Mouse (Mus musculus): ENCODE data around the gene Ppp1r3g. TPM values are rescaled to one million over a fixed set of nuclear protein-coding genes. Genes with fewer than 3 reads are reported as not detected.

Gene Ppp1r3g
- not detected in 2 replicates for polyA plus RNA-seq (2012; ENCODE audit: insufficient read depth, insufficient read length, missing spikeins)

DNA sequence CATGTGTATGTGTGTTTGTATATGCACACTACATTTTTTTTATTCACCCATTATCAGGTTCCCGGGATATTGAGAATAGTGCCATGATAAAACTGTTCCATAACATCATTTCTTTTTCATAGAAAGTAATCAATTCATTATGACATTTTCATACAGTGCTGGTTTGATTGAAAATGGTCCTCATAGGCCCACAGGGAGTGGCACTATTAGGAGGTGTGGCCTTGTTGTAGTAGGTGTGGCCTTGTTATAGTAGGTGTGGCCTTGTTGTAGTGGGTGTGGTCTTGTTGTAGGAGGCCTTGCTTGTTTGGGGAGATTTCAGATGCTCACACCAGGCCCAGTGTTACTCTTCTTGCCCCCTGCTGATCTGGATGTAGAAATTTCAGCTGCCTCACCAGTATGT, at the start of gene Ppp1r3g:
Gene Ppp1r3g (plus strand): TSS at position 301 of the 400 bp plus-strand sequence.
- Histone ChIP-seq H3K27ac (ENCODE audit: insufficient read depth, low read depth, low read length) (no peak within 1 kb of the TSS), H3K4me1 (ENCODE audit: control insufficient read depth, insufficient read depth, low read length) (no peaks in the 10 kb centered on the region), H3K4me3 (ENCODE audit: insufficient read depth, low read length) (no peak within 1 kb of the TSS)
- no peak for TF ChIP-seq POLR2A (IDR thresholded peaks at IDR 0.05; ENCODE audit: borderline replicate concordance, low read depth, low read length)

DNA sequence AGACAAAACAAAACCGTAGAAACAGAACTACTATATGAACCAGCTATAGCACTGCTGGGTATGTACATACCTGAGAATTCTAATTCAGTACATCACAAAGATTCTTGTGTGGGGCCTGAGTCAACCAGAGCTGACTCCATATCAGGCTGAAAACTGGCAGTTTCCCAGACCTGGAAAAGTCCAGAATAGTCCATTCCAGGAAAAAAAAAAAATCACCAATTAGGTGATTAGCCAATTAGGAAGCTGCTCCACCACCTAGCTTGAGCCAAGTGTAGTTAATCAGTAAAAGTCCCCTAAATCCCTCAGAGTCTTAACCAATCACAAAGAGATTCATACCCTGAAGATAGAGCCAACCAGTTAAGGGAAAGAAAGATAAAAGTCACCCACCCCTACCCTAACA, 47.2 kb upstream of the Ppp1r3g start:
- TF ChIP-seq CTCF (IDR thresholded peaks at IDR 0.05; ENCODE audit: low read depth, low read length) (no peak), POLR2A (IDR thresholded peaks at IDR 0.05; ENCODE audit: borderline replicate concordance, low read depth, low read length) (no peak)
- Histone ChIP-seq H3K27ac (ENCODE audit: insufficient read depth, low read depth, low read length) (no peak overlapping the region), H3K4me1 (ENCODE audit: control insufficient read depth, insufficient read depth, low read length) (peaks cover 3% of the 10 kb centered on the region; the same call in 1 of the 2 replicates), H3K4me3 (ENCODE audit: insufficient read depth, low read length) (no peak overlapping the region)

DNA sequence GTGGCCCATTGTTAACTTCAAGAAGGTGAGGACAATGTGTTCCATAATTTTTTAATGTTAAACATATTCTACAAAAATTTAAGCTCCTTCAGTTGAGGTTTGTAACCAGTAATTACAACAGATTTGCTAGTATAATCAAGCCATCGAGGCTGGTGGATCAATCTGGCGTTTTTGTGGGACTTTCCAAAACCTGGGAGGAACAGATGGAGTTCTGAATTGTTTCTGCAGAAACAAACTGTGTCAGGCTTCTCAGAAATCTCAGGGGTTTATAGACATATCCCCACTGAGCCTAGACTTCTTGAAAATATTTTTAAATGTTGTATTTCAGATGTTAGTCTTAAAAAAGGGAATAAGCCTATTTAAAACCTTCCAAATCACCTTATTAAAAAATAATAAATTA, 20.6 kb upstream of the Ppp1r3g start:
- H3K4me3 ChIP-seq (ENCODE audit: insufficient read depth, low read length), result no peak overlapping the region
- TF ChIP-seq CTCF (IDR thresholded peaks at IDR 0.05; ENCODE audit: low read depth, low read length) (no peak), POLR2A (IDR thresholded peaks at IDR 0.05; ENCODE audit: borderline replicate concordance, low read depth, low read length) (no peak)
- no peak overlapping the region for H3K27ac ChIP-seq (ENCODE audit: insufficient read depth, low read depth, low read length)
- H3K4me1 ChIP-seq (ENCODE audit: control insufficient read depth, insufficient read depth, low read length), result peaks cover 7% of the 10 kb centered on the region

DNA sequence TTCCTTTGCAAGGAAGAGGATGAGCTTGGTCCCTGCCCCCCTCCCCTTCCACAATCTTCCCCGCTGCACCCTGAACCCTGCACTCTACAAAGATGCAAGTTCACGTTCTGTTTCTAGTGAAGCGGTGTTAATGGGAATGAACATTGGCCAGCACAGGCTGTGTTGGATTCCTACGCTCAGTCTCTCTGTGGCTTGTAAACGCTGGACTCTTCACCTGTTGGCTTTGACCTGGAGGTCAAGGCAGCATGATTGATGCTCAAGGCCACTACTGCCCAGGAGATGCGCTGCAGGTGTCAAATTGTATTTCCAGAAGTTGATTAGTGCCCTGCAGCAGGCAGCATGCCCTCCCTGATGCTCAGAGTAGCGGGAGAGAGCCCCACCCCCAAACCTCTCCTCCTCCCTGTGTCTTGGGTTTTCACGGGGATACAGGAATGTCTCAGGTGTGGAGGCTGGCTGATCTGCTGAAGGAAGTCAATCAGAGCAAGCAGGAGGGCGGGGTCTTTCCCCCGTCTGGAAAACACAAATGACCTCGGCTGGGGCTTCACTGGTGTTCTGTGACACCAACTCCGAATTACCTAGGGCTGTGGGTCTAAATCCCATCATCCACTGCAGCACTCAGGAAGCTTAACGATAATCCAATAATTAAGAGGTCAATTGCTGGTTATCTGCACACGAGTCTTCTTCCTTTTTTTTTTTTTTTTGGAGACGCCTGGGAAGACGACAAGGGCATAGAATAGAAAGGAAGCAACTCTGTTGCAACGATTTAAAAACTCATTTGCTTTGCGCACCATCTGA, 18.6 kb upstream of the Ppp1r3g start:
- Histone ChIP-seq H3K4me3 (ENCODE audit: insufficient read depth, low read length) (no peak overlapping the region), H3K27ac (ENCODE audit: insufficient read depth, low read depth, low read length) (no peak overlapping the region), H3K4me1 (ENCODE audit: control insufficient read depth, insufficient read depth, low read length) (peaks cover 7% of the 10 kb centered on the region)
- TF ChIP-seq CTCF (IDR thresholded peaks at IDR 0.05; ENCODE audit: low read depth, low read length) (no peak), POLR2A (IDR thresholded peaks at IDR 0.05; ENCODE audit: borderline replicate concordance, low read depth, low read length) (no peak)

DNA sequence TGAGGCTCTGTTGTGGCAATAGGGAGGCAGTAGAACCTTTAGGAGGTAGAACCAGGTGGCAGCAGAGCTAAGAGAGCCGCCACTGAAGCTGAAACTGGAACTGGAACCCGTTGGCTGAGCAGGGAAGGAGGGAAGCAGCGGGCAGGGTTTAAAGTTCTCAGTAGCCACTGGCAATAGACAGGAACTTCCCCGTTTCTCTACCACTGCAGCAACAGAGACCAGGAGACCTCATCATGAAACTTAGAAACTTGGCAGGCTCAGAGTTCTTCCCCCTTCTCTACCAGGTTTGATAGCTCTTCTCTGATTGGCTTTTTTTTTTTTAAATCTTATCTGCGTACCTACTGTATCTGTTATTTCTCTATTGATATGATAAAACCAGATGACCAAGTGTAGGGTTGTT, 17.7 kb upstream of the Ppp1r3g start:
- H3K4me1 ChIP-seq (ENCODE audit: control insufficient read depth, insufficient read depth, low read length), result peaks cover 7% of the 10 kb centered on the region
- no peak for TF ChIP-seq POLR2A (IDR thresholded peaks at IDR 0.05; ENCODE audit: borderline replicate concordance, low read depth, low read length)
- no peak for TF ChIP-seq CTCF (IDR thresholded peaks at IDR 0.05; ENCODE audit: low read depth, low read length)
- H3K4me3 ChIP-seq (ENCODE audit: insufficient read depth, low read length), result peak overlapping the region; percentile 24; the same call in 1 of the 2 replicates
- H3K27ac ChIP-seq (ENCODE audit: insufficient read depth, low read depth, low read length), result no peak overlapping the region

DNA sequence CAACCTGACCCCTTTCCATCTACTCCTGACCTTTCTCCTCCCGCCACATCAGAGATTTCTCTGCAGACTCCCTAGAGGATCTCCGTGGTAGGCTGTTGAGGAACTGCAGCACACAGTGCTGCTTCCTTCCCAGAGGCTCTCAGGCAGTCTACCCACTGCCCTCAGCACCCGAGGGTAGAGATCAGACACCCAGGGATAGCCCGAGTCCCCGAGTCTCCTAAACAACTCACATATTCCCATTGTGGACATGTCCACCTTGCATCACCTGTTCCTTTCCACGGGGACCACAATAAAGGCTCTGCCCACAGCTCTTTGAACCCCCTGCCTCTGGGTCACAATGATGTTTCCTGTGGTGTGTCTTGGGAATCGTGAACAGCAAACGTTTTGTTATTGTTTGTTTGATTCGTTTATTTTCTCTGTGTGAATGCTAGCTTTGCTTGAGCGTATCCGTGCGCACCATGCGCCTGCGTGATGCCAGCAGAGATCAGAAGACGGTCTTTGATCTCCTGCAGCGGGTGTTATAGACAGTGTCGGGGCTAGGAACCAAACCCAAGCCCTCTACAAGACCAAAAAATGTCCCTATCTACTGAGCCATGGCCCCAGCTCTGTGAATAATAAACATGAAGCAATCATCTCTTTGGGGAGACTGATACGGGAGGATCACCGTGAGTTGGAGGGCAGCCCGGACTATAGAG, 11.8 kb upstream of the Ppp1r3g start:
- no peak overlapping the region for H3K27ac ChIP-seq (ENCODE audit: insufficient read depth, low read depth, low read length)
- peaks cover 11% of the 10 kb centered on the region for H3K4me1 ChIP-seq (ENCODE audit: control insufficient read depth, insufficient read depth, low read length)
- no peak overlapping the region for H3K4me3 ChIP-seq (ENCODE audit: insufficient read depth, low read length)
- TF ChIP-seq POLR2A (IDR thresholded peaks at IDR 0.05; ENCODE audit: borderline replicate concordance, low read depth, low read length) (no peak), CTCF (IDR thresholded peaks at IDR 0.05; ENCODE audit: low read depth, low read length) (no peak)

DNA sequence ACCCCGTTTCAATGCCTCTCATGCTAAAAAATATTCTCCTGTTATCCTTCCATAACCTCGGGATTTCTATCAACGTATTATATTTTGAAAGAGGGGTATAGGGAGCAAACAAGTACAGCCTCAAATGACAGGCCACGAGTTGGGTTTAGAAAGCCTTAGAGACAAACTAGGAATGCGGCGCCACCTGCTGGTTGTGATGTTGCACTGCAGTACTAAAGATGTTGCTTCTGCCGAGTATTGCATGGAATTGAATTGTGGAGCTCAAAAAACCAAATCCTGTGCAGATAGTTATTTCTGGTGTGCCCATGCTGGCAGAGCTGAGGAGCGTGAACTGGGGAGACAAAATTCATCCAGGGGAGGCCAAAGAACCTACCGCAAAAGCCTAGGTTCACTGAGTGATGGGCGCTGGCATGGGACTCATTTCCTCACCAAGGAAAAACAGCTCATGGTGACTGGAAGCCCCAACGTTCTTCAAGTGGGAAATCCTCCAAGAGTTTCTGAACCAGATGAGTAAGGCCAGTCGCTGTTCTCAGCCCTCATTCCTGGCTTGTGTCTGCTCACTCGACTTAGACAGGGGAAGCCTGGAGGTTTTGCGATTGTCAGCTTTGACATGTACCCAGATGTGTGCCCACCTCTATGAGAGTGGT, 11.2 kb upstream of the Ppp1r3g start:
- peaks cover 11% of the 10 kb centered on the region for H3K4me1 ChIP-seq (ENCODE audit: control insufficient read depth, insufficient read depth, low read length)
- H3K4me3 ChIP-seq (ENCODE audit: insufficient read depth, low read length), result no peak overlapping the region
- H3K27ac ChIP-seq (ENCODE audit: insufficient read depth, low read depth, low read length), result no peak overlapping the region
- TF ChIP-seq POLR2A (IDR thresholded peaks at IDR 0.05; ENCODE audit: borderline replicate concordance, low read depth, low read length) (no peak), CTCF (IDR thresholded peaks at IDR 0.05; ENCODE audit: low read depth, low read length) (peak; percentile 66)

DNA sequence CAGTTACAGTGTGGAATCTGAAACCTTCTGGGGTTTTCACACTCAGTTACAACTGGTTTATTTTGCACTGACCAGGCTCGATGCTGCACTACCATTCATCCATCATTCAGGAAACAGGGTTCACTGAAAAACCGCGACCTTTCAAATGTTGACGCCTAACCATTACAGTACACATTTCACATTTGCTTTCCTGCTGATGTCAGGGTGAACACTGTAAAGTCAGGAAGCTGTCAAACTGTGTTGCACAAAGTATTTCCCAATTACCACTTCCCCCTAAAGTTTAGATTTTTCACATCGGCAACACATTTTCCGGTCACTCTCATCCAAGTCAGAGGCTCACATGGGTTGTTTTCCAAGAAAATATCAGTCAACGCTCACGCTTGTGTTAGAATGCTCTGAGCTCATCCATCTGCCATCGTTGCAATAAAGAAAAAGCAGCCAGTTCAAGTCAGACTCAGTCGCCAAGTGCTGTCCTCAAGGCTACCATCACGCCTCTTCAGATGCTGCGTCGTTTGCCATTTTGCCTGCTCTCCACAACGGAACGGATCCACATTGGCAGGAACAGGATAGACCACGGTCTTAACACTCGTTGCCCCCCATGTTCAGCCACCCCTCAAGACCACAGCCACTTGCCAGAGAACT, 8.7 kb upstream of the Ppp1r3g start:
- H3K4me1 ChIP-seq (ENCODE audit: control insufficient read depth, insufficient read depth, low read length), result peaks cover 13% of the 10 kb centered on the region
- TF ChIP-seq POLR2A (IDR thresholded peaks at IDR 0.05; ENCODE audit: borderline replicate concordance, low read depth, low read length) (no peak), CTCF (IDR thresholded peaks at IDR 0.05; ENCODE audit: low read depth, low read length) (no peak)
- H3K27ac ChIP-seq (ENCODE audit: insufficient read depth, low read depth, low read length), result peak overlapping the region; percentile 13; the same call in 1 of the 2 replicates
- no peak overlapping the region for H3K4me3 ChIP-seq (ENCODE audit: insufficient read depth, low read length)

DNA sequence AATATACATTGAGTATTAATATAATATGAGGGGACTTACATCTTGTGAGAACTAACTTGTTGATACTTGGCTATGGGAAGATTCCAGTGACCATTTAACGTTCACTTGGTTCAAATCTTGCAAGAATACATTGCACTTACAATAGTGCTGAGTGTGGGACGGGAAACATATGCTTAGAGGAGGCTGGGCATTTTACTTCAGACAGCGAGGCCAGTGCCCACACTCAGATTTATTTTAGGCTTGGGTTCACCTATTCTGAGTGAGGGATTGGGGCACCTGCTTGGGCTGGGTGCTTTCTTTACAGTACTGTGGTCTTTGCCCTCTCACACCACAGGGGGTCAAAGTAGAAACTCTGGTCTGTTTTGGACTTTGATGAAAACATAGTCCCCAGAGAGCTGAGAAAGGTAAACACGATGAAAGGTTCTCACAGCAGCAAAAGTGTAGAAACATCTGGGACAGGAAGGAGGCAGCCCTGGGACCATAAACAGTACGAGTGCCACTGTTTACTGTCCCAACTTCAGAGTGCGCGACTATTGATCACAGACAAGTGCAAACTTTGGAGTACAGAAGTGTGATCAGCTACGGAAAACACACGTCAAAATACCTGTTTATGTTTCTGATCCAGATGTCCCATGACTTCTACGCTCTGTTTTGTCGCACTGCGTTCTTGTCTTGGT, 890 bp downstream of the Ppp1r3g start:
- H3K27ac ChIP-seq (ENCODE audit: insufficient read depth, low read depth, low read length), result no peak overlapping the region
- H3K4me3 ChIP-seq (ENCODE audit: insufficient read depth, low read length), result no peak overlapping the region
- TF ChIP-seq POLR2A (IDR thresholded peaks at IDR 0.05; ENCODE audit: borderline replicate concordance, low read depth, low read length), result no peak
- TF ChIP-seq CTCF (IDR thresholded peaks at IDR 0.05; ENCODE audit: low read depth, low read length), result no peak
- no peaks in the 10 kb centered on the region for H3K4me1 ChIP-seq (ENCODE audit: control insufficient read depth, insufficient read depth, low read length)

Data from bone marrow macrophage, adult 2 months (primary cell).